Mouse (Mus musculus) right cerebral cortex, postnatal 14 days (tissue): ENCODE measurements around the gene Gas2l2.

Experiments used
- DNase-seq: peaks from one replicate; pipeline ENCODE4 v3.0.0; 2022

Gene Gas2l2

DNA sequence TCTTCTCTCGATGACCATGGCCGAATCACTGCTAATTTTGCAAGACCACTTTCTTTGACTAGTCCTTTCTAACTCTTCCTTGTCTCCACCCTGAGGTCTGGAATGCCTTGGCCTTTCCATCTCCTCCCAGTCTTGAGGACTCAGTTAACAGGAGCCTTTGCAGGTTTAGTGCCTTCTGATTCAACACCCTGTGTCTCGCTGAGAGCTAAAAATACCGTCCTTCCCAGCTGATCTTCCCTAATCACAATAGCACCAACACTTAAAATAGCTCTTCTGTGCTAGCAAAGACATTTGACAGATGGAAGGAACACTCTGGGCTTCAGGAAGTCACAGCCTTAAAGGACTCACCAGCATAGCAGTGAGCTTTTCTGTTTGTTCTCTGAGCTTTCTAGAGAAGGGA, 36.2 kb downstream of the Gas2l2 start:
- DNase-seq = no peak

DNA sequence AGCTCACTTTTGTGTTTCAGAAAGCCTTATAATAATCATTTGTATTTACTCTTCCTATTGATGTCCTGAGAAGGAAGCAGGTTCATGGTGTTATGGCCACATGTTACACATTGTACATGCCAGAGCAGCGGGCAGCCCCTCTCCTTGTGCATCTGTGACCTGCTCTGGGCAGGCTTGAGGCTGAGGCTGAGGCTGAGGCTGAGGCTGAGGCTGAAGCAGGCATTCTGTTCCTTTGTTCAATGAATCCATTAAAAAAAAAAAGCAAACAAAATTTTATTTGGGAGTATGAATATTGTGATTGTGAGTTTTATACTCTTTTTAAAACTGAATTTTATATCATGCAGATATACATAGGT, 45.7 kb downstream of the Gas2l2 start:
- no peak for DNase-seq

DNA sequence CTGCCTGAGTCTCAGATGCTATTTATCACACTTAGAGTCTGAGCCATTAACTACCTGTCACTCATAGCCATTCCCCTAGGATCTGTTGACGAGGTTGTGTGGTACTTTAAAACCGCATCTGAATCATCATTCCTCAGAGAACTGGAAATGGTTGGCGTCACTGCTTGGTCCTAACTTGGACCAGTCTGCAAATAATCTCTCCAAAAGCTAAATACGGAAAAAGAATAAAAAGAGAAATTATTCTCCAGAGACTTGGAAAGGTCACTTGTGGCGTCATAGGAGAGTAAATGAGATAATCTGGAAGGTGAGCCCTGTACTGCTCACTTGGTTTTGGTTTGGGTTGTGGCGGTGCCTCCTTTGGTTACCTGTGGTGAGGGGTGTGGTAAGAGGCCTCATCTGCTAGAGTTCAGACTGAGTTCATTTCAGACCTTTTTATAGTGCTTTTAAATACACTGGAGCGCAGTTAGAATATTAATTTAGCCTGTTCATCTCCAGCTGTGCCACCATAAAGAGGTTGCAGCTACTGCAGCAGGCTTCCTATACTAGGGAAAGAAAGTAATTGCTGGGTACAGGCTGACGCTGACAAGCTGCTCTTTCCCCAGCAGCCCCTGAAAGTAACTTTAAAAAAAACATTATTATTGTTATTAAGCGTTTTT, 46.3 kb downstream of the Gas2l2 start:
- no peak for DNase-seq

DNA sequence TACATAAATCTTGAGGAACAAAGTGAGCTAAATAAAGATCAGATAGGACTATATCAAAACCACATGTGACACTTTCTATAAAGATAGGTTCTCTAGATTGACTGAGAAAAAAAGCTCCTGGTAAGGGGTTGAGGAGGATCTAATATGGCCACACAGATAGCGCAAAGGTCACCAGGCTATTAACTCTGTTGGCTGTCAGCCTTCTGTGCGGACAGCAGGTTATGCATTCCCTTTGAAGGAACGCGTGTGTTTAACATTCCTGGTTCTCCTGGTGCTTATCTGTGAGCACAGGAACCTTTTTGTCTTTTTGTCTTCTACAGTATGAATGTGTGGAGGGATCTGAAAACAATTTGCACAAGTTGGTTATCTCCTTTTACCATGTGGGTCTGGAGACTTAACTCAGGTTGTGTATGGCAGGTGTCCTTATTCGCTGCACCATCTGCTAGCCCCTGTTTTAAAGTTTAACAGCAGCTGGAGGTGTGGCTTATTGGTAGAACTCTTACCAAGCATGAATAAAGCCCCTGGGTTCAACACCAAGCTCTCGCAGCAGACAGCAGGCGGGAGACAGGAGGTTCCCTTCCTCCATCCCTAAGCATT, 49.4 kb downstream of the Gas2l2 start:
- no peak for DNase-seq
